Mouse (Mus musculus) testis, postnatal 10 days (tissue): ENCODE measurements at regions not wholly inside any gene's neighbourhood (a gene's known extent, or its start where the extent isn't known, plus 50 kb on each side); places are given as distances from the start of the nearest gene placed in this dataset.

ENCODE experiments used
- DNase-seq: peaks from one replicate; pipeline ENCODE4 v3.0.0; 2021; ENCODE audit warnings: low spot score

DNA sequence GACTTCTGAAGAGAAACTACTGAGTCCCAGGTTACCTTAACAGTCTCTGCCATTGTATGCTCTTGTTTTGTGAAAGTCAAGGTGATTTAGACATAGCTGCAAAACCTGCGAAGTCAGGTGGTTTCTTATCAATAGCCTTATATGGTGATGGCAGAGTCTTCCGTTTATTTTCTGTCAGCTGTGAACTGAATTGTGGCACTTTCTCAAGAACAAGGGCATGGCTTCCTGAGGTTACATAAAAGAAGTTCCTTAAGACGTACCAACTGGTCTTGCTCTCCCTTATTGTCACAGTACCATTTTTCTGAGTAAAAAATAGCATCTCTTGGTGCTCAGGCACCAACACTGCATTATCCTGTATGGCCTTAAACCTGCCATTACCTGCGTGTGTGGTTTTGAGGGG, 959.6 kb downstream of the Gsdmc2 start:
- no peak for DNase-seq

DNA sequence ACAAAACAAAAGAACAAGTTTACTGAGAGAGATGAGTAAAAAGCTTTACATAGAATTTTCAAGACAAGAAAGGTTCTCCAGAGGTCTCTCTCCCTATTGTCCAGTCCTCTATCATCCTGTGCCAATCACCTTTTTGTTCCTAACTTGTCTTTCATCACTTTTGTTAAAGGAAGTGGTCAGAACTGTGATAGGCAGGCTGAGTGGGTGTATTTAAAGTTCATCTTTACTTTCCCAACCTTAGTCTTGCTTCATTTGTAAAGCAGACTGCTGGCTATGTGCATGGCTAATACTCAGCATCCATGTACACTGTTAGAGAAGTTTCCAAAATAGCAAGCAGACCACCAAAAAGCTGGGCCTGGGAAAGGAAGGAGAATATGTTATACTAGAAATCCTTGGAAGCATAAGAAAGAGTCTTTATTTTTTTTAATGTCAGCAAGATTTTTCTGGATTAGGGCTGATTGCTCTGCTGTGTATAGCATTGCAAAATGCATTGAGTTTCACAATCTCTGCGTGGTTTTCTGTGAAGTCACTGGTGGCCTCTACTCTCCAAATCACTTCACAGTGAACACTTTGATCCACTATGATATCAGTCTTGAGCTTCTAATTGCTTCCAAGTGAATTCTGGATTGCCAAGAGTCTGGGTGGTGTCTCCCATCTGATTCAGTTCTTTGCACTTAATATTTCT, 973.8 kb downstream of the Gsdmc2 start:
- no peak for DNase-seq

DNA sequence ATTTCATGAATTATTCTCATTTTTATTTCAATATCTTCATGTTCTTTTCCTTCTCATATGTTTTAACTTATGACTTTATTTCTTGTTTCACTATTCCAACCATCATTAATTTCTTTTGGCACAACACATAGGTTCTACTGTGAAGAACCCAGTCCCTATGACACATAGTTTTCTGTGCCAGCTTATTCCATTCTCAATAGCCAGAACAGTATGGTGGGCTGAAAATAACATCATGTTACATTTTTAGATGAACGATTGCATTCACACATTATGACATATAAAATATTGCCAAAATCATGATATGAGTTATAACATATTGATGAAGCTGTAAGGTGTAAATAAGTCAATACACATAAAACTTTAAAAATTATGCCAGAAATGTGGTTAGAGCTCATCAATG, 982.4 kb downstream of the Gsdmc2 start:
- no peak for DNase-seq

DNA sequence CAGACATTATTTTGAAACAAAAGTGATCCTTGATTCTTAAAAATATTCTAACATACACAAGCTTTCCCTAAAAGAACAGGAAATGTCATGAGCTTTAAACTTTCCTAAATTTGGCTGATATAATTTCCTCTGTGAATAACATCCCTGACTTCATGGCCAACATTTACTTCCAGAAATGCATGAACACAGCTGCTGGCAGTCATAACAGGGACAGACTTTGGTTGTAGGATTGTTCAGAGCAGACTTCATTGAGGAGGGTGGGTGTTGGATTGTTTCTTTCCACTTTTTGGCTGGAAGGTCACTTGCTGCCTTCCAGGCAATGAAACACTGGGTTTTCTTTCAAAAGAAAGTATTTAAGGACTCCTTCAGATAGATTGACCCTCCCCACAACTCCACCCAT, 983.6 kb downstream of the Gsdmc2 start:
- no peak for DNase-seq

DNA sequence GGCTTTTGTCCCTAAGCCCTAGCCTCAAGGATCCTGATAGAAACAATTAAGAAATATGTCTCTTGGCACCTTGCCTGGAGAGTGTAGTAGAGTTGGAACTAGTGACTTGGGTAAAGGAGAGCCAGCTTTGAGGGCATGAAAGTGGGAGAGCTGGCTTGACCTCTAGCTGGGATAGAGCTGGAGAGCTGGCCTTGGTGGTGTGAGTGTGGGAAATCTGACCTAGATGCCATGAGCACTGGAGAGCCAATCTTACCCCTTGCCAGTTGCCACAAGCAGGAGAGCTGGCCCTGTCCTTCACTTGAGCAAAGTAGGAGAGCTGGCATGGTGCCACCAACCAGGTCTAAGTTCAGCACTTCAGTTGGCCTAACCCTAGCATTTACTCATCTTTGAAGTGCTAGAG, 995.7 kb downstream of the Gsdmc2 start:
- no peak for DNase-seq

DNA sequence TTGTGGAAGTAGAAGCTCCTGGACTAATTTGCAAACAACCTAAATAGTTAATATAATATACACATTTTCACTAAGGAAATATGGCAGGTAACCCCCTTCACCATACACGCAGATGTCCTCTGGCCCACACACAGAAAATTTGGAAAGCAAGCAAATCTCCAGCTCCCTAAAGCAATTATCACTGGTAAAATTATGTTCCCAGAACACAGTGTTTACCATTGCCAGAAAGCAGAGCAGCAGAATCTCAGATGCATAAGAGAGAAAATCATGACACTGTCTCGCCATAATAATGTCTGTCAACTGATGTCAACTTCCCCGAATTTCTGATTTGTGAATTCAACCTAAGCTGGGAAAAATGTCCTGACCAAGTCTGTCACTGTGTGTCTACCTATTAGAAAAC, 999.1 kb downstream of the Gsdmc2 start:
- DNase-seq: no peak

DNA sequence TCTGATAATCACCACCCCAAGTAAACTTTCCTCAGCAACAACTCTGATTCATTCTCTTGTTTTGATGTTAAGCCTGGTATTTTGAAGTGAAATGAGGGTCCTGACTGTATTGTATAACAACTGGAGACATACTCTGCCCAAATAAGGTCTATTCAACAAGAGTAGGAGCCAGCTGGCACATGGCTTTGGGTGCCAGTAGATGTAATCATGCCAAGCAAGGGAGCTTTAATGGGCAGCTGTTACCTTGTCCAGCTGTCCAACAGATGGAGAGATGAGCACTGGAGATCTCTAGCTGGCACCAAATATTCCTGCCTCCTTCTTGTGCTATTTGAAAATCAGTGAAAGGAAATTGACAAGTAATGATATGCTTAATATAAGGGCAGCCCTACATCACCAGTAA, 1019.4 kb downstream of the Gsdmc2 start:
- DNase-seq: no peak

DNA sequence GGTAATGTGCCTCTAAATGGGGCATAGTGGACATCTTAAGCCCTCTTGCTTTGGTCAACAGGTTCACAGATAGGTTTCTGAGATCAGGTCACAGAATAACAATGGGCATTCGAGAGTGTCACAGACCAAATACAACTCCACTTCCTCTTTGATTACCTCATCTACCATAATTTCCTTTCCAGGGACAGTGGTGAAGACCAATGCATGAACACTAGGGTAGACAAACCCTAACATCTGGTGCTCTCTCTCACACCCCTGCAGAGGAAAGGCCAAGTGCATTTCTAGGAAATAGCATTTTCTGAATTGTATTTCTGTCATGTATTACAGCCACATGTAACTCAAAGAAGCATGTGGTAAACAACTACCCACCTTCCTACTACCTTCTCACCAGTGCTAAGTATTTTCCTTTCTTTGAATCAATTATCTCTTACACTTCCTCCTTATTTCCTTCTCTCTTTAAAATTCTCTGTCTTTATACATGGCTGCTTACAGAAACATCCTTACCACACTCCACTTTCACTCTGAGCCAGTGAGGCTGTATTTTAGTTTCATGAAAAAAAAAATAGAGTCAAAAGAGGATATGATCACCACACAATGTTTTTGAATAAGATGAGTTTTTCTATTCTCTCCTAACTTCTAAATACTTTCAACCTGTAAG, 1021.0 kb downstream of the Gsdmc2 start:
- DNase-seq: no peak

DNA sequence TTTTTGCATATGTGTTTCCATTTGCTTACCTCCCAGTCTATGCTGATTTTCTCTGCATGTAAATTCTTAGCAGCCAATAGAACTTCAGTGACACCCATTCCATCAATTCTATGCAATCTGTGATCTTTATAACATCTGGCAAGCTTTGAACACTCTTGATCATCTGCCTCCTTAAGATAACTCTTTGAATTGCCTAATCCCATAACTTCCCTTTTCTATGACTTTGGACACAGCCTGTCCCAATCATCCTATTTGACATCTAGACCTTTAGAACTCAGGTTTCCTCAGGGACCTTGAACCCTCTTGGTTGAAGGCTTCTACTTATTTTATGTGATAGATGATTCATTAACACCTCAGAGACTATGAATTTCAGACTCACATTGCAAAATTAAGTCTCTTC, 1022.7 kb downstream of the Gsdmc2 start:
- no peak for DNase-seq

DNA sequence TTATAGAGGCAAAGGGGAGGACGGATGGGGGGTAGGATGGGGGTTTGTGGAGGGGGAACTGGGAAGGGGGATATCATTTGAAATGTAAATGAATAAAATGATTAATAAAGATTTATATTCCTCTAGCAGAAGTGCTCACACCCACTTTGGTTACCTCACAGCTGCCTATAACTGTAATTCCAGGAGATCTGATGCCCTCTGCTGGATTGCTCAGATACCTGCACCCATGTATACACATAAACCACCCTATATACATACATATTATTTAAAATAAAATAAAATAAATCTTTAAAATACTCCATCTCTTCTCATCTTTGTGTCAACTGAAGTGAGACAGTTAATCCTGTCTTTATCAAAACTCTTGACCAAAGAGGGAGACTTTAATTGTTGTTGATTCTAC, 1031.9 kb downstream of the Gsdmc2 start:
- no peak for DNase-seq

DNA sequence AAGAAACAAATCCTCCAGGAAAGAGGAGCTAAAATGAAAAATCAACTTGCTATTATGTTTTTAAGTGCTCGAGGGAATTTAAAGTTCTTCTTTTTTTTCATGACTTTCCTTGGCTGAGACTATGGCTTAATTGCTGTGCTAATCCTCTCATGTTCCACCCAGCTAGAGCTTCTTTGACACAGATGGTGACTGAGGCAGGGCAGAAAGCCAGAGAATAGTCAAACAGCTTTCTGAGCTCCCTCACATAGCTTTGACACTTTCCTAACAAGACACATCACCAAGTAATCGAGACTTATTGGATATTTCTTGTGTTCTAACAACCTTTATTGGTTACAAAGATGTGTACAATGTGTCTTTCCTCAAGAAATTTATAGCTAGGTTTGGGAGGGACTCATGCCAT, 1033.0 kb downstream of the Gsdmc2 start:
- no peak for DNase-seq

DNA sequence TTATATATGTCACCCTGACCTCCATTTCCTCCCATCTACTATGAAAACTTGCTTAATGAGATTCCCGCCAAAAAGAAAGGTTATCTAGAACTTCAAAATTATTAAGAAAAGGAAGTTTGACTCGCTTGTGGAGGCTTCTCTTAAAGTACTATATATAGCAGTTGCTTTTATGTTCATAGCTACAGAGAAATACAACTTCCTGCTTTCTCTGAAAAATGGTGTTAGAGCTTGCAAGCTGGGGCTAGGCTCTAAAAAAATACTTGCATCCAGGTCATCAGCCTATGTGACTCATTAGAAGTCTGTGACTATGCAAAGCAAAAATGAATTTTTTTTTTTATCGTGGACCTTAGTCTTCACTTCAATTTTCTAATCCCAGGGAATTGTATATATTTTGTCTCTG, 1035.7 kb downstream of the Gsdmc2 start:
- no peak for DNase-seq

DNA sequence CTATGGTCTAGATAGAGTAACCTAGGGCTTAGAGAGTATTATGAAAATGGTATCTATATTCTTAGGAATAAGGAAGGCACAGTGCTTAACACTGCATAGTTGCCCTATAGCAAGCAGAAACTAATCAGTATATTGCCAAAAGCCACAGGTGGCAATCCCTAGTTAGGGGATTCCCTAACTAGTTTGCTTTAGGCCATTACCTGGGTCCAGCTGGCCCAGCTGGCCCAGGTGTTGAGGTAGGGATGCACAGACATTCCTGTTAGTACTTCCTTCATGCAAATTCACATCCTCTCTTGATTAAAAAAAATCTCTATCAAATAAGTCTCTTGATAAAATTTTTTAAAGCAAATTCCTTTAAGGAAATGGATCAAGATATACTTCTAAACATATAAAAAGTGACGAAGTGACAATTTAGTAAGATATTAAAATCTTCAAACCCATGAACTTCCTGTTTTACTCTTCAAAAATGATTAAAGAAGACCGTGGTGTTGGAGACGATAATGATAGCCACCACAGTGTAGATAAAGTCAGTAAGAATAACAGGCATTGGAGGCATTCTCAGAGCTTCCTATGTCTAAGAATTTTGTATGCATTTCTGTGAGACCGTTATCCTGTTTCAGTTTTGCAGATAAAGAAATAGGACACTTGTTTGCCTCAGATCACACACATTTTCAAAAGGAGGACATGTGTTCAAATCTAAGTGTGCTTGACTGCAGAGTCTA, 1036.7 kb downstream of the Gsdmc2 start:
- no peak for DNase-seq

DNA sequence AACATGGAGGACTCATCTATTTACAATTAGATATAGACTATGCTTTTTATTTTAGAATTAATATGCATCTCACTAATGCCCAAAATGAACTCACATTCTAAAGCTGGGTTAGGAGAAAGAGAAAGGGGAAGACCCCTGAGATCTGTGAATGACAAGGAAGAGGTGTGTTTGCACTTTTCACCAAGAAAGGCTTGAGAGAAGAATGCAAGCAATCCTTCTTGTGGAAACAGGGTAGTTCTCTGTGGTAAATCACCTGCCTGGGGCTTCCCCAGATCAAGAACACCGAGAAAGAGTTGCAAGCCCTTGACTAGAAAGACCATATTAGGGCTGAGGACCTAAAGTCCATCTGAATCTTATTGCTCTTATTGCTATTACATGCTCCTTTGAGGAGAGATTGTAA, 1037.6 kb downstream of the Gsdmc2 start:
- no peak for DNase-seq

DNA sequence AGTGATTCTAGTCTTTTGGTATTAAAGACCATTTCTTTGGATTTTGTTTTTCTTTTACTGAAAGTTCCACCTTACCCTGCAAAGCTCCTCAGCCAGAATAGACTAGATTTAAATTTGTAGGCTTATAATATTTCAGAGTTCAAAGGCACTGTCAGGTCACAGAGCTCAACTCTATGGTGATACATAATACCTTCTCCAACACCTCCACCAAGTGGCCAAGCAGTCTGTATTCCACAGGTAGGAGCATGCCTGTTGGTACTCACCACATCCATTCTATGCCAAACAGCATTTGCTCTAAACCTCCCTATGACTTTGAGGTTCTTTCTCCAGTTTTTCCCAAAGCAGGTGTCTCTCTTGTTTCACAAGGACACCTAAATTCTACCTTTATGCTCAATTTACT, 1042.2 kb downstream of the Gsdmc2 start:
- DNase-seq: no peak

DNA sequence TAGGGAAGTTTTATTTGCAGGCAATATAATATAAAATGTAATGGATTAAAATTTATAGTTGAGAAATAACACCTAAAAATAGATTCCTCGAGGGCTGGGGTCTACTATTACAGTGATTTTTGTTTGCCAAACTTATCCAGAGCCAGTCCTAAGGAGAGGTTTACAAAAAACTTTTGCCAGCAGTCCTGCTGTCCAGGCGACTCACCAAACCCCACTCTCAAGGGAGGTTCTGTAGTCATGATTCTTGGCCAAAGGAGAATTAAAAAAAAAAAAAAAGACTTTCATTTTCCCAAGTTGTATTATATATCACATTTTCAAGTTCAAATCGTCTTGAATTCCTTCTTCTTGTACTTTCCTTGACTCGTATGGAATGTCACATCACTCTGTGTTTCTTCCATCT, 1046.2 kb downstream of the Gsdmc2 start:
- DNase-seq: no peak

DNA sequence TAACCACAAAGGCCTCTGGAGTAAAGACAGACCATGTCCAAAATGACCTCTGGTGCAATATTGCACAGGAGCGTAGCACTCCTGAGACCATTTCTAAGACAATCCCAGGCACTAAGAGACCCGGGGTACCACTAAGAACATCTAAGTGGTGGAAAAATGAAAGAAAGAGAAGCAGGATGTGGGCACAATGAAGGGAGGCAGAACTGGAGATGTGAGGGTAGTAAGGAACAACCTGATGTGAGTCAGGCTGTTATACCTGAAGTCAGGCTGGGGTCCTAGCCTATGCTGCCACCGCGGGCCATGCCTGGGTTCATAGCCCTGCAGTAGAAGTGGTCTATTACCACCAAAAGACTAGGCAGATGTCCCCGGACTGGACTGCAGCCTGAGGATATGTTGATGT, 1051.4 kb downstream of the Gsdmc2 start:
- no peak for DNase-seq

DNA sequence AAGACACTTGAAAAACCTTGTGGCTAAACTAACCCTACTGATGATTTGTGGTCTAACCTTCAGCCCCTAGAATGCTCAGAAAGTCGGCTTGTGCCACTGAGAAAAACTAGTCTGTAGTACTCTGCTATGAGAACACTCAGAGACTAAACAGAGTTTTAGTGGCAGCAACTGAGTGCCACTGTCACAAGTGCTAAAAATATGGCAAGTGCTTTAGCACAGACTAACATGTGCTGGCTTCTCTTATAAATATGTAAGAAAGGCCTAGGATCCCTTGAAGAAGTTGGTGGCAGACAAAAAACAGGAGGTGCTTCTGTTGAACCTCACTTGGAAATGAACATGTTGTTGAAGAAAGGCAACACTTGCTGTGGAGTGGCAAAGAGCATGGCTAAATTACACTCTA, 1052.9 kb downstream of the Gsdmc2 start:
- DNase-seq: no peak

DNA sequence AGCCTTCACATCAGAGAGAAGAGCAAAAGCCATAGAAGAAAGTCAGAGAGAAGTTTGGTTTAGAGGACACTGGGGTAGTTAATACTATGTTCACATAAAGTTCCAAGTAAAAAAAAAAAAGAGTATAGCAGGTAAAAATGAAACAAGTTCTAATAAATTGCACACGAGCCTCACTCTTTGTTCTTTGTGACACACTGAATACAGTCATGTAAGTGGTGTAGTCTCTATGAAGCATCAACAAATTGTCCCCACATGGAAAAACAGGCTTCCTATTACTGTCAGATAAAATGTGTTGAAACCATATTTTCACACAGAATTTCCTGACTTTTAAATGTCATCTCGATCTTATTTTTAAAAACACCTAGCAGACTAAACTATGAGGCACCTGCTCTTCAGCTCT, 1057.2 kb downstream of the Gsdmc2 start:
- DNase-seq: no peak

DNA sequence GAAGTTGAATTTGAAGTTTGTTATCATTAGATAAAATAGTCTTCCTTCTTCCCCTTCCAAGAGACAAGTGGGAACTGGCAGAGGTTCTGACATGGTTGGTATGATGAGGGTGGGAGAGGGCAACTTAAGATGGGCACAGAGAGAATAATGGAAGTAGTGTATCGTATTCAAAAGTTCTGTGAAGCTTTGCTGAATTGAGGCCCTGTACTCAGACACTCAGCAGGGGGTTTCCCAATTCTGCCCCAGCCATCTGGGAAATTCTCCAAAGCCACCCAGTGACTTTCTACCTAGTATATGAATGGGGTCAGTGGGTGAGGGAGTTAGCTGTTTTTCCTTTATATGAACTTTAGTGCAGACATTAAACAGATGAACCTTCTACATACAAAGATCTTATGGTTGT, 1058.7 kb downstream of the Gsdmc2 start:
- DNase-seq: no peak

DNA sequence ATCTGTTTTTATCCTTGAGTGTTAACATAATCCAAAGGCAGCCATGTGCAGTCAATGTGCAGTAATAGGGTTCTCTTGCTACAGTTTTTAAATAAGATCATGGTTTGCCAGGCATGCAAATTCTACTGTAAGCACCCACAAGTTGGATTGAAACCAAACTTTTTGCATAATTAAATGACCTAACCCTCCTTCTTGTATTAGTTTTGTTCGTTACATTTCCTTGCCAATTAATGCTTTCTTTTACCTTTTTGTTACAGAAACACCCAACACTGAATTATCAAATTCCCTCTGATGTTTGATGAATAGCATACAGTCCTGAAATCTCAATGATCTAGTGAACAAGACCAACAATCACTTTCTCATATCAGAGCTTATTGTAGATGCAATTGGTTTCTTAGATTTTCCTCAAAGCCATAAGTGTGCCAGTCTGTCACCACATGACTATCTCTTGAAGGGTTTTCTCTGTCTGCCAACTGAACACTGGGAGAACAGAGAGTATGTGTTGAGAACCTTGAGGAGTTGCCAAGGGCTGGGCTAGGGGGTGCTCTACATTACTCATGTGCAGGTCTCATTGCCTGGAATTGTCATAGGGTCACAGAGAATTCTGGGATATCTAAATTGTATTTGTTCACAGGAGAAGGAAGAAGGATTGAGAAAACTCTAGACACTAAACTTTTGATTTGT, 1060.4 kb downstream of the Gsdmc2 start:
- no peak for DNase-seq

DNA sequence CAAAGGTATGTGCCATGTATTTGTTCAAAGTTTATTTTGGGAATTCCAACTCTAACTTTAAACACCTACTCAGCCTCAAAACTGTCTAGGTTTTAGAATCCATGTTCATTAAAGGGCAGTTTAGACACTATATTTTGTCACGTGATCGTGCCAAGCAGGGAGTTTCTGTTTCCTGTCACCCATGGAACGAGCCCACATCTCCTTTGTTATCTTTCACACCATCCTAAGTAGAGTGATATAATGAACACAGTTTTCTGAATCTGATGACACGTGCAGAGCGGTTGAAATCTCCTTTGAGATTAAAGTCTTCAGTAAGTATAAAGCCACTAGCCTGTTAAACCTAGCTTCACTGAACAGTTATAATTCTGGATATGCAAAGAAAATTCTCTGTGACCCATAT, 1066.1 kb downstream of the Gsdmc2 start:
- DNase-seq: no peak

DNA sequence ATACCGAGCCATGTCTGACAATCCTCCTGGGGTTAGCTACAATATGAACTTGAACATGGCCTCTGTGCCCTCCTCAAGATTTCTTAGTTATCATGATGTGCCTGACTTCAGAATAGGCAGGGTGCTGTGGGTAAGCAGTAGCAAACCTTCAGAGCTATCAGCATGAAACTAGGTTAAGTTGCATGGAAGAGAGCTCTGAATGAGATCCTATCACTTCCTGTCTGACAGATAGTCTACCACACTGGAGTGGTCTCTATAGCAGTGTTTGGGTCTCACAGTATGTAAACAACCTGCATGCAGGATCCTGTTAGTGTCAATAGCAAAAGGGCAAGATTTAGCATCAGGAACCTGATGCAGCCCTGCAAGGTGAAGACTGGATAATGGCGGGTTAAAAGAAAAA, 1092.3 kb downstream of the Gsdmc2 start:
- no peak for DNase-seq
